Mouse (Mus musculus): ENCODE measurements around the gene Rasl10a. TPM values are rescaled to one million over a fixed set of nuclear protein-coding genes. Genes with fewer than 3 reads are reported as not detected.

Rasl10a gene
- polyA plus RNA-seq, 1 experiment from 2014 or later, result 0.70 TPM

GRCm38 (mm10) chr11:5054874-5055273 is 3.1 kb upstream of the Rasl10a start:
- no peak overlapping the region for H3K27ac ChIP-seq (replicated peaks)
- no peak overlapping the region for H3K9ac ChIP-seq
- ATAC-seq (ENCODE audit: extremely low read depth, insufficient number of reproducible peaks, low FRiP score, low TSS enrichment), result no peak
- no peaks in the 10 kb centered on the region for H3K36me3 ChIP-seq
- H3K9me3 ChIP-seq, result no peaks in the 10 kb centered on the region
- H3K4me2 ChIP-seq, result no peak overlapping the region
- peaks cover 28% of the 10 kb centered on the region for H3K4me1 ChIP-seq
- 58% methylated on average over 6 of the region's 6 CpGs for WGBS
- H3K4me3 ChIP-seq, result no peak overlapping the region
- peaks cover 54% of the 10 kb centered on the region for H3K27me3 ChIP-seq (replicated peaks)

- Histone ChIP-seq H3K27ac (replicated peaks) (no peak overlapping the region), H3K36me3 (peaks cover 9% of the 10 kb centered on the region), H3K4me2 (no peak overlapping the region), H3K4me1 (peaks cover 33% of the 10 kb centered on the region), H3K4me3 (no peak overlapping the region), H3K9ac (no peak overlapping the region), H3K27me3 (replicated peaks) (peaks cover 64% of the 10 kb centered on the region), H3K9me3 (no peaks in the 10 kb centered on the region)
- no peak for ATAC-seq (ENCODE audit: extremely low read depth, insufficient number of reproducible peaks, low FRiP score, low TSS enrichment)
- 55% methylated on average over 23 of the region's 23 CpGs for WGBS
Measured at GRCm38 (mm10) chr11:5055945-5056938, 1.7 kb upstream of the Rasl10a start.

- no peak overlapping the region for H3K27ac ChIP-seq (replicated peaks)
- no peaks in the 10 kb centered on the region for H3K9me3 ChIP-seq
- WGBS, result 59% methylated on average over 8 of the region's 8 CpGs
- H3K4me1 ChIP-seq, result peaks cover 41% of the 10 kb centered on the region
- H3K27me3 ChIP-seq (replicated peaks), result peaks cover 73% of the 10 kb centered on the region
- H3K4me3 ChIP-seq, result no peak overlapping the region
- ATAC-seq (ENCODE audit: extremely low read depth, insufficient number of reproducible peaks, low FRiP score, low TSS enrichment), result no peak
- H3K9ac ChIP-seq, result no peak overlapping the region
- H3K36me3 ChIP-seq, result peaks cover 9% of the 10 kb centered on the region
- no peak overlapping the region for H3K4me2 ChIP-seq
Measured at GRCm38 (mm10) chr11:5057064-5057463, 864 bp upstream of the Rasl10a start.

GRCm38 (mm10) chr11:5057541-5057855 is 430 bp upstream of the Rasl10a start:
- Histone ChIP-seq H3K27me3 (replicated peaks) (peaks cover 77% of the 10 kb centered on the region), H3K4me2 (peak overlapping the region; percentile 97), H3K36me3 (peaks cover 9% of the 10 kb centered on the region), H3K27ac (replicated peaks) (no peak overlapping the region), H3K9ac (peak overlapping the region; percentile 79), H3K4me1 (peaks cover 46% of the 10 kb centered on the region), H3K4me3 (peak overlapping the region; percentile 64), H3K9me3 (no peaks in the 10 kb centered on the region)
- ATAC-seq (ENCODE audit: extremely low read depth, insufficient number of reproducible peaks, low FRiP score, low TSS enrichment), result no peak
- WGBS, result 26% methylated on average over 8 of the region's 8 CpGs

GRCm38 (mm10) chr11:5058783-5059182 is 855 bp downstream of the Rasl10a start:
- Histone ChIP-seq H3K27ac (replicated peaks) (no peak overlapping the region), H3K36me3 (peaks cover 9% of the 10 kb centered on the region), H3K27me3 (replicated peaks) (peaks cover 90% of the 10 kb centered on the region), H3K9ac (0 out of 2 replicates have a peak overlapping the region, but pooled peaks have one; percentile 24), H3K9me3 (no peaks in the 10 kb centered on the region), H3K4me3 (peak overlapping the region; percentile 64; the same call in 1 of the 2 replicates), H3K4me2 (peak overlapping the region; percentile 97), H3K4me1 (peaks cover 59% of the 10 kb centered on the region)
- ATAC-seq (ENCODE audit: extremely low read depth, insufficient number of reproducible peaks, low FRiP score, low TSS enrichment), result no peak
- WGBS, result 31% methylated on average over 9 of the region's 9 CpGs

GRCm38 (mm10) chr11:5059230-5059629 is 1.3 kb downstream of the Rasl10a start:
- WGBS, result 22% methylated on average over 14 of the region's 14 CpGs
- H3K4me2 ChIP-seq, result peak overlapping the region; percentile 97
- peaks cover 63% of the 10 kb centered on the region for H3K4me1 ChIP-seq
- no peaks in the 10 kb centered on the region for H3K9me3 ChIP-seq
- peak overlapping the region; percentile 15; the same call in 1 of the 2 replicates for H3K4me3 ChIP-seq
- H3K27me3 ChIP-seq (replicated peaks), result peaks cover 94% of the 10 kb centered on the region
- no peak overlapping the region for H3K27ac ChIP-seq (replicated peaks)
- no peak for ATAC-seq (ENCODE audit: extremely low read depth, insufficient number of reproducible peaks, low FRiP score, low TSS enrichment)
- H3K36me3 ChIP-seq, result peaks cover 9% of the 10 kb centered on the region
- peak overlapping the region; percentile 12; the same call in 1 of the 2 replicates for H3K9ac ChIP-seq

GRCm38 (mm10) chr11:5059704-5060156 is 1.8 kb downstream of the Rasl10a start:
- Histone ChIP-seq H3K9ac (no peak overlapping the region), H3K36me3 (peaks cover 9% of the 10 kb centered on the region), H3K4me3 (peak overlapping the region; percentile 15; the same call in 1 of the 2 replicates), H3K4me2 (peak overlapping the region; percentile 97; the same call in 1 of the 2 replicates), H3K9me3 (no peaks in the 10 kb centered on the region), H3K4me1 (peaks cover 68% of the 10 kb centered on the region), H3K27ac (replicated peaks) (no peak overlapping the region), H3K27me3 (replicated peaks) (peaks cover 96% of the 10 kb centered on the region)
- no peak for ATAC-seq (ENCODE audit: extremely low read depth, insufficient number of reproducible peaks, low FRiP score, low TSS enrichment)
- 9% methylated on average over 27 of the region's 27 CpGs for WGBS

GRCm38 (mm10) chr11:5060756-5061412 is 3.0 kb downstream of the Rasl10a start:
- Histone ChIP-seq H3K27me3 (replicated peaks) (peaks cover 85% of the 10 kb centered on the region), H3K27ac (replicated peaks) (no peak overlapping the region), H3K4me1 (peaks cover 74% of the 10 kb centered on the region), H3K9ac (peak overlapping the region; percentile 75), H3K36me3 (peaks cover 9% of the 10 kb centered on the region), H3K4me3 (peak overlapping the region; percentile 50), H3K9me3 (no peaks in the 10 kb centered on the region), H3K4me2 (peak overlapping the region; percentile 89)
- ATAC-seq (ENCODE audit: extremely low read depth, insufficient number of reproducible peaks, low FRiP score, low TSS enrichment), result no peak
- 59% methylated on average over 28 of the region's 28 CpGs for WGBS

- Histone ChIP-seq H3K27ac (replicated peaks) (no peak overlapping the region), H3K36me3 (peaks cover 9% of the 10 kb centered on the region), H3K4me1 (peaks cover 74% of the 10 kb centered on the region), H3K4me3 (peak overlapping the region; percentile 50), H3K9me3 (no peaks in the 10 kb centered on the region), H3K4me2 (peak overlapping the region; percentile 89), H3K9ac (peak overlapping the region; percentile 75), H3K27me3 (replicated peaks) (peaks cover 78% of the 10 kb centered on the region)
- 2% methylated on average over 62 of the region's 62 CpGs for WGBS
- ATAC-seq (ENCODE audit: extremely low read depth, insufficient number of reproducible peaks, low FRiP score, low TSS enrichment), result peak; percentile 65
Measured at GRCm38 (mm10) chr11:5061413-5062139, 3.6 kb downstream of the Rasl10a start.

GRCm38 (mm10) chr11:5062326-5062725 is 4.4 kb downstream of the Rasl10a start:
- Histone ChIP-seq H3K9me3 (no peaks in the 10 kb centered on the region), H3K4me1 (peaks cover 69% of the 10 kb centered on the region), H3K9ac (peak overlapping the region; percentile 75), H3K27me3 (replicated peaks) (peaks cover 71% of the 10 kb centered on the region), H3K4me2 (peak overlapping the region; percentile 89), H3K36me3 (peaks cover 9% of the 10 kb centered on the region), H3K4me3 (peak overlapping the region; percentile 50), H3K27ac (replicated peaks) (no peak overlapping the region)
- WGBS, result 31% methylated on average over 13 of the region's 13 CpGs
- no peak for ATAC-seq (ENCODE audit: extremely low read depth, insufficient number of reproducible peaks, low FRiP score, low TSS enrichment)
